Mouse (Mus musculus) heart, adult 8-10 months (tissue): ENCODE measurements around the gene Senp7. TPM values are rescaled to one million over a fixed set of nuclear protein-coding genes. Genes with fewer than 3 reads are reported as not detected.
"Not testable (repeated sequence)": the region's sequence is repeated elsewhere in the genome, so short reads cannot be mapped to it uniquely, and the experiment has no call there.

Source experiments
- DNase-seq: peaks from one replicate; pipeline ENCODE4 v3.0.0; 2022; ENCODE audit warnings: low spot score
- total RNA-seq, 4 experiments: library from RNA; stranded (reverse); gene quantifications; 2 replicates each; pipeline ENCODE4 v1.2.4; 2022

Senp7 gene
- total RNA-seq, 4 experiments from 2014 or later = 14.2 to 18.6 (median 17.4) TPM

DNA sequence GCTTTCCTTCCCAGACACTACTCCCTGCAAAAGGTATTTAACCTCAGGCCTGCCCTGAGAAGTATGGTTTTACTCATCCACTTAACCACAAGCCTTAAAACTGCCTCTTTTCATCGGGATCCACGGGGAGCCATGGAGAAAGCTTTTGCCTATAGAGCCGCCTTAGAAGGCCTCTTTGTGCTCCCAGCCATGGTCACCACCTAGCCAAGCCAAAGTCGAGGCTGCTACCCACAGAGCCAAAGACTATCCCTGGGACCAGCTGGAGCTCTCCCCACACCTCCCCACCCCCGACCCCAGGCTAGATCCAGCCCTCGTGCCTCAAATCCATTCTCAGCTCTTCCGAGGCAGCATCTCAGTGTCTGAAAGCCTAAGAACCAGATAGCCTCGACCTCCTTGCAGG lies 18.0 kb downstream of the Senp7 start:
- DNase-seq = no peak

GRCm38 (mm10) chr16:56068523-56069070 lies 20.5 kb downstream of the Senp7 start:
- no peak for DNase-seq

- DNase-seq = no peak
Measured at GRCm38 (mm10) chr16:56071317-56072232, 23.4 kb downstream of the Senp7 start.

DNA sequence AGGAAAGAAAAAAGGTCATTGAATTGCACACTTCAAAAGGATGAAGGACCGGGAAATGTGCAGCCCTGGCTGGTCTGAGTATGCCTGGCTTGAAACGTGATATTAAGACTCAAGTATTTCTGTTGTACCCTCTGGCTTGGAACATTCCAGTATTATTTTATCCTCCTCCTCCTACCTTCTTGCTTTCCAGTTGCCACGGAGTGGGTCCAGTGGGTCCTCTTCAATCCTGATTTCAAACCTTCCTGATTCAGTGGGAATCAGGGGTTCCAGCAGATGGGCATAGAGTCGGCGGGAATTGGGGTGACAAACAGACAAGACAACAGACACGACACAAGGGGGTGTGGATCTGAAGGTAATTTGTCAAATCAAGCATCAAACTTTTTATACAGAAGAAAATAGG lies 24.4 kb downstream of the Senp7 start:
- no peak for DNase-seq

DNA sequence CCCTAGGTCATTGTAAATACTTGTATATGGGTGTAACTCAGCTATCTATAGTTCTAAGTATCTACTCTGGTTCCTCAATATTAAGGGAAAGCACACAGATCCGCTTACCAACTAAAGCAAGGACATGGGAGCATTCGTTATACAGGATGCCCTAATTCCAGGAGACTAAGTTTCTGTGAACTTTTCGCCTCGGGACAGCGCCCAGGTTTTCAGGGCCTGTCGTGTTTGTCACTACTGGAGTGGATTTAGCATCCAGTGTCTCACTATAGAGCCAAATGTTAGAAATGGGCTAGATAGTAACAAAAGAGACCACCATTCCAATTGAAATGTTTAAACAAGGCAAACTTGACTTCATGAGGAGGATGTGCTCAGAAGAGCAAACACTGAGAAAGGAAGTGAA lies 25.0 kb downstream of the Senp7 start:
- DNase-seq = not testable (repeated sequence)

DNA sequence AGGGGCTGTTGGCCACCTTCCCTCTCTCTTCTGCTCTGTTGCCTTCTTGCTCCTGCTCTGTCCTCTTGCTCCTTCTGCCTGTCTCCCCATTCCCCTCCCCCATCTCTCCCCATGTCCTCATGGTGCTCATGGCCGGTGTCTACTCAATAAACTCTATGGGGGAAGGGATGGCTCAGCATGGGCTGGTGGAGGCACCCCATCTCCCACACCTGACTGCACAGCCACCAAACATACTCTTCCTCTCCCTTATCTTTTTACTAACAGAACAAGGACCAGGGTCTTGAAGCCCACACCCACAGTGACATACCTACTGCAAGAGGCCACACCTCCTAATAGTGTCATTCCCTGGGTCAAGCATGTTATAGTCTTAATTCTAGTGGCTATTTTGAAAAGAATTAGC lies 26.0 kb downstream of the Senp7 start:
- no peak for DNase-seq

DNA sequence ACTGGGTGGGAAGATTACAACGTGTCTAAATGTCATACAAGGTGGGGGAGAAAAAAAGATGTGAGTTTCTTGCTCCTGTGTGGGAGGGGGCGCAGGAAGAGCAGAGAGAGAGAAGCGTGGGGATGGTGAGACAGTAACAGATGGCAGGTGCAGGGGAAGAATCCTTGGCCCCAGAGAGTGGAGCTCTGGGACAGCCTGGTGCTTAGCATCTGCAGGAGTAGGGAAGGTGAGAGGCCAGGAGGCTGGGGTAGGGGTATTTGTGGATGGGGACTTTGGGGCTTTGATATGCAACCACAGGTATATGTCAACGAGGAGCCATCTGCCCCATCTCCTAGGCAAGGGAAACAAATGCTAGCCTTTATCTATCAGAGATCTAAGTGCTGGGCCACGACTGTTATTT lies 26.4 kb downstream of the Senp7 start:
- no peak for DNase-seq

- peak; percentile 82 for DNase-seq
Measured at GRCm38 (mm10) chr16:56075222-56076111, 27.3 kb downstream of the Senp7 start.

DNA sequence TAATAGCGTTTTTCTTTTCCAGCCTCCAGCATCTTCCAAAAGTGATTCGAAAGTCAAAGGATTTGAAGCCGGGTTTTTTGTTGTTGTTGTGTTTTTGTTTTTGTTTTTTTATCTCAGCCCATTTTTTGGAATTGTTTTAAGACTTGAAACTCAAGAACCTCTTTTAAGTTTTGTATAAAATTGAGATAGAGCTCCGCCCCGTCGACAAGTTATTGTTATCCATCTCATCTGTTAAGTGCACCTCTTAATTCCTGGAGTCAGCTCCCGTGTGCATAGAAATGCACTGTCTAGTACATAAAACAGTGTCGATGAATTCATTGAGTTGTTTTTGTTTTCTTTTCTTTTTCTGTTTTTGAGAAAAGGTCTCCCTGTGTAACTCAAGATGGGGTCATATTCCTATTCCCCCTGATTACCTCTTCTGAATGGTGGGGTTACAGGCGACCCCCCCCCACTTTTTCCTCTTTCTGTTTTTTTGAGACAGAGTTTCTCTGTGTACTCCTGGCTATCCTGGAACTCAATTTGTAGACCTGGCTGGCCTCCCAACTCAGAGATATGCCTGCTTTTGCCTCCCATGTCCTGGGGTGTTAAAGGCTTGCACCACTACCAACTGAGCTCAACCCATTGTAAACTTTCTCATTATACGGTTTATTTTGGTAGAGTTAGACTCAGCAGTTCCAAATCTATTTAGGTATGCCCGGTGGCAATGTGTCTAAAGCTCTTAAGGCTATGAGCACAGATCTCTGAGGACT lies 28.2 kb downstream of the Senp7 start:
- no peak for DNase-seq

DNA sequence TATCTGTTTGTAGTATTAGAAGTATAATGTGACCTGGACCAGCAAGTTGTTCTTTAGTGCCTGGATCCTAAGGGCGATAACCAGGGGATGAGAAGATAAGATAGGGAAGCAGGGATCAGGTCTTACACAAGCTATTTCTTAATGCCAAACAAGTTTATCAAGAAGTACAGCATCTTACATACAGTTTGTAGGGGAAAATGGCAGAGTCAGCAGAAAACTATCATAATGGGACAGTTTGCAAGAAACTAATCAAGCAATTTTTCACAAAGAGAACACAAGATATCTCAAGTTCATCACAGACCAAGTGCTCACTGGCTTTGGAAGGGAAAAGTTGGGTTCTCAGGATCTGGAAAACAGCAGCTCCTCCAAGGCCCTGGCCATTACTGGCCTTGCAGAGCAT lies 31.3 kb downstream of the Senp7 start:
- DNase-seq = no peak

- no peak for DNase-seq
Measured at GRCm38 (mm10) chr16:56081691-56082090, 33.6 kb downstream of the Senp7 start.

DNA sequence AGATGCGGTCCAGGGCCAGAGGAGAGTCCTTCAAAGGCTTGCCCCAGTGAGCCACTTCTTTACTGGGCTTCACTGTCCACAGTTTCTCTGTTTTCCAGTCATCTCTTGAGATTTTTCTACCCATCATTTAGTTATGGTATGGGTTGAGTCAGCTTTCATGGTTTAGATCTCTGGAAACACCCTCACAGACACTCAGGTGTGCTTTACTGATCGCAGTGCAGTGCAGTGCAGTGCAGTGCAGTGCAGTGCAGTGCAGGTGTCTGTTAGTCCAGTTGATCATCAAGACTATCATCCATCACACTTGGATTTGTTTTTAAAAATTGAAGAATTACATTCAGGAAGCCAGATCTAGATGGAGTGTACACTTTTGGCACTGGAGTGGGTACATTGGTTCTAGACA lies 38.2 kb downstream of the Senp7 start:
- no peak for DNase-seq

DNA sequence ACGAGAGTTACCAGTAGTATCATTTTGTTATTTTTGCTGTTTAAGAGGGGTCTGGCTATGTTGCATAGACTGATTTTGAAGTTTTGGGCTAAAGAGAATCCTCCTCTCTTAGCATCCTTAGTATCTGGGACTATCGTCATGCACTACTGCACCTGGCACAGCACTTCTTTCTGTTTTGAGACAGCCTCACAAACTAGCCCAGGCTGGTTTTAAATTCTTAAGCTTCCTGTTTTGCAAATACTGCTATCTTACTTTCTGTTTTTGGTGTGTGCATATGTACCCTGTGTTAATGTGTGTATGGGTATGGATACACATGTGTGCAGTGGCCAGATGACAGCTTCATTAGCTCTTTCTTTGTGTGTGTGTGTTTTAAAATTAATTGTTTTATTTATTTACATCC lies 42.2 kb downstream of the Senp7 start:
- no peak for DNase-seq

DNA sequence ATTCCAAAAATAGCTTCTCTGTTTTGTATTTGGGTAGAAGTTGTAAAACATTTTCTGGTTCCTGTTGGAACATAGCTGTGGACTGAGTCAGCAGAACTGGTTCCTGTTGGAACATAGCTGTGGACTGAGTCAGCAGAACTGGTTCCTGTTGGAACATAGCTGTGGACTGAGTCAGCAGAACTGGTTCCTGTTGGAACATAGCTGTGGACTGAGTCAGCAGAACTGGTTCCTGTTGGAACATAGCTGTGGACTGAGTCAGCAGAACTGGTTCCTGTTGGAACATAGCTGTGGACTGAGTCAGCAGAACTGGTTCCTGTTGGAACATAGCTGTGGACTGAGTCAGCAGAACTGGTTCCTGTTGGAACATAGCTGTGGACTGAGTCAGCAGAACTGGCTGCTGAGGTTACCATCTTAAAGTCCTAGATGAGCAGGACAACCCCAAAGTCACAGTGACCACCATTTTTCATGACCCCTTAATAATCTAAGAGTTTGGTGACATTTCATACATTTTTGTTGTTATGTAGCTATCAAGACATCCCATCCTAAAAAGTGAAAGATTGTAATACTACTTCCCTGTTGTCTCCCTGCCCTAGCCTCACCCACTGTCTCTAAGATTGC lies 48.4 kb downstream of the Senp7 start:
- not testable (repeated sequence) for DNase-seq

DNA sequence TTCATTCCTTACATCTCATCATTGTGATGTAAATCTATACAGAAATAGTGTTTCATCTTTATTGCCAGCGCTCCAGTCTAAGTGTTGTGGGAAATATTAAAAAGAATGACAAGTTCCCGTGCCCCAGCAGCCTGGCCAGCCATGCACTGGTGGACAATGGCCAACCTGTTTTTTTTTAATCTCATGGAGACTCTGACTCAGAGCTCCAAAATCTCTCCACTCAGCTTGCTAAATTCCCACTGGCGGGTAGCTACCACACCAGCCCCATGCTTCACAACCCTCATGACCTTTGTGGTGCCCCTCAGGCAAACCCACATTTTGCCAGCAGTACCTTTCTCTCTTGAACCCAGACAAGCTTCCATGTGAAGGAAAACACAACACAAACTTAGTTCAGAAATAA lies 67.6 kb downstream of the Senp7 start:
- DNase-seq = peak; percentile 45

DNA sequence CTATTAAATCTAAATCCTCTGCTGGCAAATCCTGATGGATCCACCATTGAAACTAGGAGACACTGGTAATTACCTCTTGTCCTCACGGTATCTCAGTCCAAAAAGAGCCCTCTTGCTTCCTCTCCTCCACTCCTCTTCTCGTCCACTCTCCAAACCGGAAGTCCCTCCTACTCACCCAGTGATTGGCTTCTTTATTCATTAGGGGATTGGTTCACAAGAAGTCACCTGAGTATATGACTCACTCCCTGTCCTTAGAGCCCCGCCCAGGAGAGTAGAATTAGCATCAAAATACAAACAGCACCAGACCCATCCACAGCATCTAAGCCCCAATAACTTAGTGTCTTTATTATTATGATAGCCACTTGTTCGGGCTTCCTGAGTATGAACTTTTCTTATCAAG lies 68.0 kb downstream of the Senp7 start:
- peak; percentile 13 for DNase-seq

- no peak for DNase-seq
Measured at GRCm38 (mm10) chr16:56117327-56118180, 69.4 kb downstream of the Senp7 start.

DNA sequence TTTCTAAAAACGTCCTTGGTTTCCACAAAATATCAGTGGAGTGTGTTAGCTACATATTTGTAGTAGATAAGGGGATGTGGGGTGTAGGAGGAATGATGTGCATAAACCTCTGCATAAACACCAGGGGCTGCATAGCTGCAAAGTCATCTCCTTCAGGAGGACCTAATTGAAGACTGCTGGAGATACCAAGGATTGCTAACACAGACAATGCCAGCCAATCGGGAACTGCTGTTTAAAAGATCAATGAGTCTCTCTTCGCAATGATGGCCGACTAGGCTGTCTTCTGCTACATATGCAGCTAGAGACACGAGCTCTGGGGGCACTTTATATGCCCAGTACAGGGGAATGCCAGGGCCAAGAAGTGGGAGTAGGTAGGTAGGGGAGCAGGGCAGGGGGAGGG lies 74.4 kb downstream of the Senp7 start:
- DNase-seq = no peak

GRCm38 (mm10) chr16:56124045-56124444 lies 75.9 kb downstream of the Senp7 start:
- no peak for DNase-seq

DNA sequence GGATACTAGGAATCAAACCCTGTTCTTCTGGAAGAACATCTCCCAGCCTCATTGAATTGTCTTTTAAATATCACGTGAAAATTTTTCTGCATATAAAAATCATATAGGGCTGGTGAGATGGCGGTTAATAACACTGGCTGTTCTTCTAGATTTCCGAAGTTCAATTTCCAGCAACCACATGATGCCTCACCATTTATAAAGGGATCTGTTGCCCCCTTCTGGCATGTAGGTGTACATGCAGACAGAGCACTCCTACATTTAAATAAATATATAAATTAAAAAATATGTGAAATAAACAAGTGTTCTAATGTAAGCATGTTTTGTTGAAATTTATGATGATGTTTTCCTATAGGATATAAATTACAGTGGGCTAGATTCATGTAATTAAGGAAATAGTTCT lies 83.5 kb downstream of the Senp7 start:
- peak; percentile 15 for DNase-seq
